Mouse (Mus musculus): ENCODE measurements at regions not wholly inside any gene's neighbourhood (a gene's known extent, or its start where the extent isn't known, plus 50 kb on each side); places are given as distances from the start of the nearest gene placed in this dataset.

GRCm38 (mm10) chr17:78108793-78109192 lies 91.3 kb upstream of the Crim1 start:
- DNase-seq (ENCODE audit: low spot score): no peak
- 93% methylated on average over 6 of the region's 6 CpGs for WGBS

GRCm38 (mm10) chr17:78109364-78110222 lies 90.5 kb upstream of the Crim1 start:
- 62% methylated on average over 7 of the region's 7 CpGs for WGBS
- no peak for DNase-seq (ENCODE audit: low spot score)
- TF ChIP-seq EP300 (IDR thresholded peaks at IDR 0.05): no peak
- no peak for TF ChIP-seq CTCF (IDR thresholded peaks at IDR 0.05)

More at GRCm38 (mm10) chr17:78108793-78109192, 91.3 kb upstream of the Crim1 start:
- Histone ChIP-seq H3K9ac (replicated peaks; ENCODE audit: low read depth) (no peak overlapping the region), H3K27me3 (replicated peaks; ENCODE audit: insufficient read depth, low read length) (no peaks in the 10 kb centered on the region), H3K4me1 (ENCODE audit: insufficient read depth, low read depth, low read length) (no peaks in the 10 kb centered on the region), H3K9me3 (ENCODE audit: low read length) (no peaks in the 10 kb centered on the region), H3K4me3 (ENCODE audit: low read depth, low read length) (no peak overlapping the region), H3K4me2 (replicated peaks; ENCODE audit: low read depth, low read length) (no peak overlapping the region), H3K36me3 (ENCODE audit: insufficient read depth, low read length) (no peaks in the 10 kb centered on the region), H3K27ac (ENCODE audit: low read length) (no peak overlapping the region)
- ATAC-seq: no peak
- TF ChIP-seq CTCF (IDR thresholded peaks at IDR 0.05) (no peak), EP300 (IDR thresholded peaks at IDR 0.05) (no peak)

DNA sequence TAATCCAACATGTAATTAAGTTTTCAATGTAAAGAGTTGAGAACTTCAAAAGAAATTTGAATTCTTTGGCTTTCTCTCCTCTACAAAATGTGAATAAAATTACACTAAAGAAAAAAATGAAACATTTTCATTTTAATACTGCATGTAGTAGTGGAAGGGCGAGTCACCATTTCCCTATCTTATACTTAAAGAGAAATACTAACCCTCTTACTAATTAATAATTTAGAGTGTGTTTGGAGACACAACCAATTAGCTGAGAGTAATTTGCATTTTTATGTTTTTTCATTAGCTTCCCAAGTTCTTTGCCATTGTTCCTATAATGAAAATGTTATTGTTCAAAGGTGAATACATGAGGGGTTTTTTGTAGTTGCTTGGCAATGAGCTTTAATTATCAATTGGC lies 67.9 kb upstream of the Crim1 start:
- no peaks in the 10 kb centered on the region for H3K36me3 ChIP-seq (ENCODE audit: insufficient read depth, low read length)
- 75% methylated on average over 1 of the region's 1 CpGs for WGBS
- no peaks in the 10 kb centered on the region for H3K9me3 ChIP-seq (ENCODE audit: low read length)
- no peak overlapping the region for H3K27ac ChIP-seq (ENCODE audit: low read length)
- no peaks in the 10 kb centered on the region for H3K4me1 ChIP-seq (ENCODE audit: insufficient read depth, low read depth, low read length)
- no peak for ATAC-seq
- H3K9ac ChIP-seq (replicated peaks; ENCODE audit: low read depth): no peak overlapping the region
- H3K4me3 ChIP-seq (ENCODE audit: low read depth, low read length): no peak overlapping the region
- TF ChIP-seq EP300 (IDR thresholded peaks at IDR 0.05) (no peak), CTCF (IDR thresholded peaks at IDR 0.05) (no peak)
- DNase-seq (ENCODE audit: low spot score): no peak
- no peak overlapping the region for H3K4me2 ChIP-seq (replicated peaks; ENCODE audit: low read depth, low read length)
- H3K27me3 ChIP-seq (replicated peaks; ENCODE audit: insufficient read depth, low read length): no peaks in the 10 kb centered on the region

More at GRCm38 (mm10) chr17:78109364-78110222, 90.5 kb upstream of the Crim1 start:
- no peaks in the 10 kb centered on the region for H3K27me3 ChIP-seq (replicated peaks; ENCODE audit: insufficient read depth, low read length)
- H3K27ac ChIP-seq (ENCODE audit: low read length): no peak overlapping the region
- H3K9me3 ChIP-seq (ENCODE audit: low read length): no peaks in the 10 kb centered on the region
- H3K36me3 ChIP-seq (ENCODE audit: insufficient read depth, low read length): no peaks in the 10 kb centered on the region
- H3K4me3 ChIP-seq (ENCODE audit: low read depth, low read length): no peak overlapping the region
- no peak overlapping the region for H3K4me2 ChIP-seq (replicated peaks; ENCODE audit: low read depth, low read length)
- no peaks in the 10 kb centered on the region for H3K4me1 ChIP-seq (ENCODE audit: insufficient read depth, low read depth, low read length)
- H3K9ac ChIP-seq (replicated peaks; ENCODE audit: low read depth): no peak overlapping the region
- no peak for ATAC-seq

GRCm38 (mm10) chr17:78137986-78138385 lies 62.1 kb upstream of the Crim1 start:
- no peak for ATAC-seq
- Histone ChIP-seq H3K9me3 (ENCODE audit: low read length) (no peaks in the 10 kb centered on the region), H3K27ac (ENCODE audit: low read length) (no peak overlapping the region), H3K4me2 (replicated peaks; ENCODE audit: low read depth, low read length) (no peak overlapping the region), H3K4me3 (ENCODE audit: low read depth, low read length) (no peak overlapping the region), H3K36me3 (ENCODE audit: insufficient read depth, low read length) (no peaks in the 10 kb centered on the region), H3K9ac (replicated peaks; ENCODE audit: low read depth) (no peak overlapping the region), H3K27me3 (replicated peaks; ENCODE audit: insufficient read depth, low read length) (no peaks in the 10 kb centered on the region), H3K4me1 (ENCODE audit: insufficient read depth, low read depth, low read length) (no peaks in the 10 kb centered on the region)
- no peak for TF ChIP-seq EP300 (IDR thresholded peaks at IDR 0.05)
- no peak for TF ChIP-seq CTCF (IDR thresholded peaks at IDR 0.05)
- WGBS: 53% methylated on average over 1 of the region's 1 CpGs
- DNase-seq (ENCODE audit: low spot score): no peak

- ATAC-seq: no peak
- peak; percentile 4 for DNase-seq (ENCODE audit: low spot score)
- H3K4me3 ChIP-seq (ENCODE audit: low read depth, low read length): no peak overlapping the region
- no peaks in the 10 kb centered on the region for H3K36me3 ChIP-seq (ENCODE audit: insufficient read depth, low read length)
- no peak overlapping the region for H3K27ac ChIP-seq (ENCODE audit: low read length)
- H3K27me3 ChIP-seq (replicated peaks; ENCODE audit: insufficient read depth, low read length): no peaks in the 10 kb centered on the region
- 53% methylated on average over 7 of the region's 7 CpGs for WGBS
- H3K9ac ChIP-seq (replicated peaks; ENCODE audit: low read depth): no peak overlapping the region
- H3K9me3 ChIP-seq (ENCODE audit: low read length): no peaks in the 10 kb centered on the region
- H3K4me1 ChIP-seq (ENCODE audit: insufficient read depth, low read depth, low read length): no peaks in the 10 kb centered on the region
- H3K4me2 ChIP-seq (replicated peaks; ENCODE audit: low read depth, low read length): no peak overlapping the region
- no peak for TF ChIP-seq EP300 (IDR thresholded peaks at IDR 0.05)
- TF ChIP-seq CTCF (IDR thresholded peaks at IDR 0.05): no peak
These were observed 59.4 kb upstream of the Crim1 start for GRCm38 (mm10) chr17:78140660-78141059.

DNA sequence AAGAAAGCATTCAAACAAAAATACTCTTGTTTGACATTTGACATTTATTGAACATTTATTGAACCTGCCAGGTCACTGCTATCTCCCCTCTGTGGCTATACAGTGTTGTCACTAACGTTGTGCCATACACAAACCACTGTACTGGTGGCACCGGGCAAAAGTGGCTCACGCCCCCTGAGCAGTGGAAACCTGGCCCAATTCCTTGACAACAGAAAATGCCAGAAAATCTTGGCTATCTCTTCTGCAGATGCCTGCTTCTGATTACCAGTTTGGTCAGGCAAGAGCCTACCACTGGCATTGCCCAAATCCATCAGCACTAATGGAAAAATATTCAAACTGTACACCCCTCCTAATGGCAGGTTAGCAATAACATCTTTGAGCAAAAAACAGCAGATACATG lies 58.9 kb upstream of the Crim1 start:
- ATAC-seq (no peak), DNase-seq (ENCODE audit: low spot score) (no peak)
- WGBS: 64% methylated on average over 3 of the region's 3 CpGs
- Histone ChIP-seq H3K4me3 (ENCODE audit: low read depth, low read length) (no peak overlapping the region), H3K27me3 (replicated peaks; ENCODE audit: insufficient read depth, low read length) (no peaks in the 10 kb centered on the region), H3K4me2 (replicated peaks; ENCODE audit: low read depth, low read length) (no peak overlapping the region), H3K36me3 (ENCODE audit: insufficient read depth, low read length) (no peaks in the 10 kb centered on the region), H3K9me3 (ENCODE audit: low read length) (no peaks in the 10 kb centered on the region), H3K9ac (replicated peaks; ENCODE audit: low read depth) (no peak overlapping the region), H3K4me1 (ENCODE audit: insufficient read depth, low read depth, low read length) (no peaks in the 10 kb centered on the region), H3K27ac (ENCODE audit: low read length) (no peak overlapping the region)
- TF ChIP-seq CTCF (IDR thresholded peaks at IDR 0.05): no peak
- TF ChIP-seq EP300 (IDR thresholded peaks at IDR 0.05): no peak
